Mouse (Mus musculus) kidney, adult 2 months (tissue): ENCODE data around the gene Ajuba. TPM values are rescaled to one million over a fixed set of nuclear protein-coding genes. Genes with fewer than 3 reads are reported as not detected.
"Not testable (repeated sequence)": the region's sequence is repeated elsewhere in the genome, so short reads cannot be mapped to it uniquely, and the experiment has no call there.

Source experiments
- DNase-seq: peaks from one replicate; pipeline ENCODE4 v3.0.0; 2021
- H3K27ac ChIP-seq: fragments of 200-500 bp; 2 replicates; pipeline ENCODE4 v1.5.1; 2012; ENCODE audit warnings: low read depth, low read length, control low read depth, inconsistent platforms; ENCODE audit not compliant: insufficient read depth
- H3K27me3 ChIP-seq: fragments of 200-500 bp; replicated peaks from 2 replicates; pipeline ENCODE4 v1.6.1; 2012; ENCODE audit warnings: mild to moderate bottlenecking, moderate library complexity, low read length, inconsistent platforms; ENCODE audit not compliant: control insufficient read depth, insufficient read depth
- H3K36me3 ChIP-seq: fragments of 200-500 bp; 2 replicates; pipeline ENCODE4 v1.6.1; 2012; ENCODE audit warnings: mild to moderate bottlenecking, moderate library complexity, low read length, inconsistent platforms; ENCODE audit not compliant: control insufficient read depth, insufficient read depth
- H3K4me1 ChIP-seq: fragments of 200-500 bp; 2 replicates; pipeline ENCODE4 v1.6.1; 2011; ENCODE audit warnings: low read length; ENCODE audit not compliant: control insufficient read depth, insufficient read depth
- H3K4me3 ChIP-seq: fragments of 200-500 bp; 2 replicates; pipeline ENCODE4 v1.5.1; 2011; ENCODE audit warnings: mild to moderate bottlenecking, low read depth, low read length, control low read depth; ENCODE audit not compliant: insufficient read depth
- CTCF ChIP-seq: fragments of 200-500 bp; conservative IDR thresholded peaks from 2 replicates; pipeline ENCODE4 v1.5.1; 2011; ENCODE audit warnings: low read depth, mild to moderate bottlenecking, control low read depth, low read length, moderate library complexity, mixed read lengths; ENCODE audit not compliant: insufficient read depth, insufficient read length
- POLR2A ChIP-seq: fragments of 200-500 bp; IDR thresholded peaks from one replicate; pipeline ENCODE4 v1.6.1; 2011; ENCODE audit warnings: low read depth, low read length, control low read depth
- WGBS: fragments of 180-500 bp; shearing (Covaris S2); methylation state at CpG from one replicate; pipeline ENCODE4 v1.1.7; 2018; 5-methylcytosine and 5-hydroxymethylcytosine counted together
- polyA plus RNA-seq: library from polyadenylated mRNA; depleted of rRNA; stranded (reverse); fragments of >200 nt; gene quantifications from 2 replicates; pipeline ENCODE4 v1.2.3, GENCODE M21; 2012; rRNA removed

The Ajuba gene
- 32.4 and 33.9 TPM in 2 replicates for polyA plus RNA-seq

DNA sequence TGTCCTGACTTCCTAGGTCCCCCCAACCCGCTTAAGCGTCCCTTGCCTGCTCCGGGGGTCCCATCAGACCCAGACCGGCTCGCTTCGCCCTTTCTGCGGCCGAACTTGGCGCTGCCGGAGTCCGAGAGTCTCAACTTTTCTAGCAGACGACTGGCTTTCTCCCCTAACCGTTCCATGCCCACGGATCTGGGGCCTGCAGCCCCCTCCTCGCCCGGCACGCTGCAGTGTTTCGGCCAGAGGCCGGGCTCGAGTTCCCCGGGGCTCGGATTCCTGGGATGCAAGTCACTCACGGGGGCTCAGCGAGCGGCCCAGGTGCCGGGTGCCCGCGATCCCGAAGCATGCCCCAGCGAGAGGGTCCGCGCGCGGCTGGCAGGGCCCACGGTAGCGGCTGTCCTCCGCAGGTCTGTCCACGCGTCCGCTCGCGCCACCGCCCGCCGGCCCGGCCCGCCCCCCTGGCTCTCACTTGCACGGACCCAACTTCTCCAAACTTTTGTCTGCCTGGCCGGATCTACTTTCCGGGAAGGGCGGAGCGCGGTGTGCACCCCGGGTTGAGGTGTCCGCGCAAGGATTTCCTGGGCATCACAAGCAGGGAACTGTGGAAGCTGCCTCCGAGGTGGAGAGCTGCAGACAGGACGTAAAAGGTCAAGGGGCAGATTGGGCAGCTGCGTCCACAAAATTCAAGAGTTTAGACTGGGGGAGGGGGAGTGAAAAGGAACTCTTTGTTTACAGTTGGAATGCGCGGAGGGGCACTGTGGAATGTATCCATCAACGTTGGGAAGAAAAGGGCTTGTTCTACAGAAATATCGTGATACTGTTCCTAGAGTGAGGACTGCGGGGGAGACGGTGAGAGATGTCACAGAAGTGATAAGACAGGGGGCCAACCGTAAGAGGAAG is at the start of gene Ajuba:
TSS of gene Ajuba (minus strand) at position 470 of the 894 bp plus-strand sequence.
- DNase-seq, result peak; percentile 96
- no peaks in the 10 kb centered on the region for H3K27me3 ChIP-seq
- peaks cover 36% of the 10 kb centered on the region for H3K4me1 ChIP-seq
- H3K36me3 ChIP-seq, result no peaks in the 10 kb centered on the region
- WGBS, result under 1% methylated on average over 66 of the region's 66 CpGs
- peak within 1 kb of the TSS; percentile 87 for H3K27ac ChIP-seq
- no peak for TF ChIP-seq POLR2A
- no peak for TF ChIP-seq CTCF
- H3K4me3 ChIP-seq, result peak within 1 kb of the TSS; percentile 66

DNA sequence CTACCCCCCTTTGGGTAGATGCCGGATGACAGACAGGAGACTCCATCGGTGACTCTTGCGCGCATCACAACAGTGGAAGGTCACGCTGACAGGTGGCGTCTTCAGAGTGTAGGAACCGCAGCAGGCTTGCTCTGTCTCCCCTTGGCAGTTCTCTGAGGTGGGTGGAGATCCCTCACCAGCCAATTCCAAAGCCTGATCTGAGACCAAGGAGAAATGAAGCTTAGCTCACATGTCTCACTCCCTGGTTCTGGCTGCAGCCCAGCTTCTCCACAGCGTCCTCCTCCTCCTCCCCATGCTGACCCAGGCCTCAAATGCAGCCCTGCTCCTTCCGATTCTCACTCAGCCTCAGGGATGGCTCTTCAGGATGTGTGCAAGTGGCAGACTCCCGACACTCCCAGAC is 47.6 kb upstream of the Ajuba start:
- H3K4me1 ChIP-seq, result no peaks in the 10 kb centered on the region
- WGBS, result 82% methylated on average over 10 of the region's 10 CpGs
- no peak overlapping the region for H3K27ac ChIP-seq
- no peaks in the 10 kb centered on the region for H3K36me3 ChIP-seq
- no peak for DNase-seq
- no peak for TF ChIP-seq POLR2A
- no peak for TF ChIP-seq CTCF
- H3K4me3 ChIP-seq, result no peak overlapping the region
- no peaks in the 10 kb centered on the region for H3K27me3 ChIP-seq

DNA sequence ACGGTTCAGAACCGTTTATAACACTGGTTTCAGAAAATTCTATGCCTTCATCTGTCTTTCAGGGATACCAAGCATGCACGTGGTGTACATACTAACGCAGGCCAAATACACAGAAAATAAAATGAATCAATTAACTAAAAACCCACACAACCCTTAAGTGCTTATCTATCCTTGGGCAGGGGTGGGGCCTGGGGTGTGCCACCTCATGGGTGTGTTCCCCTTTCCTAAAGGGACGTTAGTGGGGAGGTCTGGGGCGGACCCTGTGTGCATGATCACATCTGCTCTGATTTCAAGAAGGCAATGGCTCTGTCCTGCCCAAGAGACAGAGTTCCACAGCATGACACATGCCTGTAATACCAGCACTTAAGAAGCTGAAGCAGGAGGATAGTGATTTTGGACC is 46.0 kb upstream of the Ajuba start:
- Histone ChIP-seq H3K27ac (no peak overlapping the region), H3K36me3 (no peaks in the 10 kb centered on the region), H3K4me1 (no peaks in the 10 kb centered on the region), H3K4me3 (no peak overlapping the region), H3K27me3 (no peaks in the 10 kb centered on the region)
- TF ChIP-seq CTCF (no peak), POLR2A (no peak)
- WGBS, result 90% methylated on average over 6 of the region's 6 CpGs
- DNase-seq, result no peak

DNA sequence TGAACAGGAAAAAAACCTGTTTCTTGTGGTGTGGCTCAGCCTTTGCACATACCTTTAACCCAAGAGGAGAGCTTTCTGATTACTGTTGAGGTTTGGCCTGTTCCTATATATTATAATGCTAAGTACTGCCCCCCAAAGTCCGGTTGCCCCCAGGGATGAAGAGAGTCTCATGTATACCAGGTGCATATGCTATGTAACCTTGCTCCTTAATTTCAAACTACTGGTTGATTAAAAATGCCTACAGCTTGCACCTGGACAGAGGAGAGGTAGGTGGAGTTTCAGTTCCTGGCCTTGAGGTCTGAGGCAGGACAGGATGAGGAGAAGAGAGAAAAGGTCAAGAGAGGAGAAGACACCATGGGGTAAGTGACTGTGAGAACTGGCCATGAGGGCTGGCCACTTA is 43.8 kb upstream of the Ajuba start, which contains the start of gene Psmb11:
TSS of gene Psmb11 (plus strand) at position 301 of the 400 bp plus-strand sequence.
- no peak within 1 kb of the TSS for H3K27ac ChIP-seq
- H3K36me3 ChIP-seq, result no peaks in the 10 kb centered on the region
- no peak for TF ChIP-seq CTCF
- no peak for TF ChIP-seq POLR2A
- WGBS, result 96% methylated on average over 1 of the region's 1 CpGs
- no peak for DNase-seq
- no peak within 1 kb of the TSS for H3K4me3 ChIP-seq
- H3K4me1 ChIP-seq, result no peaks in the 10 kb centered on the region
- no peaks in the 10 kb centered on the region for H3K27me3 ChIP-seq

DNA sequence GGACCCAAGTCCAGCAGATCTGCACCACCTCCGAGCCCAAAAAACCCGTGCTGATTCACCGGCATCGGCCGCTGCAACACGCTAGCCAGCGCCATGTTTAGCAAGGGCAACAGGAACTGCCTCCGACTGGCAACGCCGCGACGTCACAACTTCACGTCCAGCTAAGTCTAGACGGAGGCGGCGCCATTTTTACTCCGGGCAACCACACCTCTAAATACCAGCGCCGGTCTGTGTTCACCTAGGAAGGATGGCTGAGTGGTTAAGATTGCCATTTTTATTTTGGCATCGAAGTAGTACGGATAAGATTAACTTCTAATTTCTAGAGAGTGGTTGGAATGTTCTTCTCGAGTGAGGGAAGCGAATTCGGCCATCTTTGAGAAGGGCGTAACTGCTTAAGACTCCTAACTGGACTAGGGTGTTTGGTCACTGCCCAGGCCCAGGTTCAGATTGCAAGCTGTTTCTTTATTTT is 40.6 kb upstream of the Ajuba start, which contains the start of gene Psmb5:
TSS of gene Psmb5 (minus strand) at position 126 of the 469 bp plus-strand sequence.
- under 1% methylated on average over 25 of the region's 25 CpGs for WGBS
- peak; percentile 94 for DNase-seq
- peak within 1 kb of the TSS; percentile 98 for H3K4me3 ChIP-seq
- H3K27ac ChIP-seq, result peak within 1 kb of the TSS; percentile 87
- H3K27me3 ChIP-seq, result no peaks in the 10 kb centered on the region
- no peaks in the 10 kb centered on the region for H3K4me1 ChIP-seq
- TF ChIP-seq POLR2A (peak; percentile 38), CTCF (no peak)
- peaks cover 1% of the 10 kb centered on the region; the same call in 1 of the 2 replicates for H3K36me3 ChIP-seq

DNA sequence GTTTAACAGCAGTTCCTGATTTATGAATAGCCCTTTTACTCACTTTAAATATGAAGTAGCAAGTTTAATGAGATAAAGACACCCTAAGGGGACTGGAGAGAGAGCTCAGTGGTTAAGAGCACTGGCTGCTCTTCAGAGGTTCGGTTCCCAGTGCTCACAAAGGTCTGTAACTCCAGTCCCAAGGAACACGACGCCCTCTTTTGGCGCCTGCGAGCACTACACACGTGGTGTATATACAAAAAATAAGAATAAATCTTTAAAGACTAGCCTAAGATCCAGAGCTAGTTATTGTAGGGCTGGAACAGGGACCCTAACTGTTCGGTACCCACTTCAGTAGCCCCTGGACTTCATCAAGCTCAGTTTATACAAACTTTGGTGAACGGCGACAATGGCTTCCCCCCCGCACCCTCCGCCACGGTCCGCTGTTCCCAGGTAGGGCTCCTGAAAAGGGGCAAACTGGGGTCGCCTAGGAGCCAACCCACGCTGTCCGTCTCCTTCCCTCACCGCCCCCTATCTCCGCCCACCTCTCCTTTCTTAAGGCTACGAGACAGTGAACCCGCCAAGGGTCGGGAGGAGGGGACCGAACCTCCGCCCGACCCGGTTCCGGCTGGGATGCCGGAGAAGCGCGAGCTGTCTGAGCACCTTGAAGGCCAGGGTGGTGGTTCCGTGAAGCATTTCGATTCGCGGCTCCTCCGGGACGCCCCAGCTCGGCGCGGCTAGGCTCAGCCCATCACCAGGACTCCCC is 40.0 kb upstream of the Ajuba start:
- peak overlapping the region; percentile 58 for H3K27ac ChIP-seq
- H3K4me1 ChIP-seq, result no peaks in the 10 kb centered on the region
- no peak for TF ChIP-seq CTCF
- TF ChIP-seq POLR2A, result no peak
- no peak for DNase-seq
- no peaks in the 10 kb centered on the region for H3K27me3 ChIP-seq
- WGBS, result 1% methylated on average over 38 of the region's 38 CpGs
- H3K36me3 ChIP-seq, result peaks cover 1% of the 10 kb centered on the region; the same call in 1 of the 2 replicates
- H3K4me3 ChIP-seq, result peak overlapping the region; percentile 98

DNA sequence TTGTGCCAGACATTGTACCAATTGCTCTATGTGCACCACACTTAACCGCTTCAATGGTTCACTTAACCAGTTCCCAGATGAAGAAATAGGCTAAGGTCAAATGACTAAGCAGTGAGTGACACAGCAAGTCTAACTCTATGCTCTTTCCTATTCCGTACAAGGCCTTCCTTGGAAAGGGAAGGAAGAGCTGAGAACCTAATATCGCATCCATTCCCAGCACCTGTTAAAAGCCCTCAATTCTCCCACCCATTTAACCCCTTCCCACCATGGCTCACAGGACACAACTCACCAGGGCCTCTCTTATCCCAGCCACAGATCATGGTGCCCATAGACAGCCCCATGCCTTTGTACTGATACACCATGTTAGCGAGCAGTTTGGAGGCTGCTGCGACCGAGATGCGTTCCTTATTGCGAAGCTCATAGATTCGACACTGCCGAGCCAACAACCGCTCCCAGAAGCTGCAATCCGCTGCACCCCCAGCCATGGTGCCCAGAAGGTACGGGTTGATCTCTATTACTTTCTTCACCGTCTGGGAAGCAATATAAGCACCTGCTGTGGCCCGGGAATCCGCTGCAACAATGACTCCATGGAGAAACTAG is 39.0 kb upstream of the Ajuba start:
- no peak overlapping the region for H3K27ac ChIP-seq
- H3K27me3 ChIP-seq, result no peaks in the 10 kb centered on the region
- peaks cover 1% of the 10 kb centered on the region; the same call in 1 of the 2 replicates for H3K36me3 ChIP-seq
- H3K4me1 ChIP-seq, result no peaks in the 10 kb centered on the region
- H3K4me3 ChIP-seq, result no peak overlapping the region
- DNase-seq, result no peak
- TF ChIP-seq POLR2A (no peak), CTCF (no peak)
- 87% methylated on average over 16 of the region's 16 CpGs for WGBS

DNA sequence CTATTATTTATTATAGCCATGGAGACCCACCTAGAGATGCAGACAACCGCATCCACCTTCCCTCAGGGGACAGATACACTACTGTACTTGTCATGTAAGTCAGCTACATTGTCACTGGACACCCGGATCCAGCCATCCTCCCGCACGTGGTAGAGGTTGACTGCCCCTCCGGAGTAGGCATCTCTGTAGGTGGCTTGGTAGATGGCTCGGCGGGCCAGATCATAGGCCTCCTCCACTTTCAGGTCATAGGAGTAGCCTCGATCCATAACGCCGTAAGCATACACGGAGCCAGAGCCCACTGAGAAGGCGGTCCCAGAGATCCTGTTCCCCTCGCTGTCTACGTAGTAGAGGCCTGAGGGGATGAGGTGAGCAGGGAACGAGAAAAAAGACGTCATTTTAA is 36.8 kb upstream of the Ajuba start:
- H3K27ac ChIP-seq, DNase-seq, H3K4me1 ChIP-seq, H3K4me3 ChIP-seq, H3K27me3 ChIP-seq, H3K36me3 ChIP-seq: not testable (repeated sequence)
- WGBS, result 84% methylated on average over 16 of the region's 16 CpGs
